Mouse (Mus musculus) adrenal gland, postnatal 36 days (tissue): Measurements from ENCODE around the gene Psmd9. TPM values are rescaled to one million over a fixed set of nuclear protein-coding genes. Genes with fewer than 3 reads are reported as not detected.
"Not testable (repeated sequence)": the region's sequence is repeated elsewhere in the genome, so short reads cannot be mapped to it uniquely, and the experiment has no call there.

Source experiments
- DNase-seq, 2 experiments: peaks; one replicate each; pipeline ENCODE4 v3.0.0; 2021; ENCODE audit warnings: mixed read lengths in 1 of 2
- total RNA-seq, 2 experiments: library from RNA; stranded (reverse); gene quantifications; 2 replicates each; pipeline ENCODE4 v1.2.3; 2021

Psmd9 gene
- total RNA-seq, 2 experiments from 2014 or later: 23.4 to 31.5 TPM

- DNase-seq: no peak
Measured at GRCm38 (mm10) chr5:123191427-123191826, 22.2 kb downstream of the Psmd9 start.

- DNase-seq: no peak
Measured at GRCm38 (mm10) chr5:123192606-123193150, 23.5 kb downstream of the Psmd9 start.

DNA sequence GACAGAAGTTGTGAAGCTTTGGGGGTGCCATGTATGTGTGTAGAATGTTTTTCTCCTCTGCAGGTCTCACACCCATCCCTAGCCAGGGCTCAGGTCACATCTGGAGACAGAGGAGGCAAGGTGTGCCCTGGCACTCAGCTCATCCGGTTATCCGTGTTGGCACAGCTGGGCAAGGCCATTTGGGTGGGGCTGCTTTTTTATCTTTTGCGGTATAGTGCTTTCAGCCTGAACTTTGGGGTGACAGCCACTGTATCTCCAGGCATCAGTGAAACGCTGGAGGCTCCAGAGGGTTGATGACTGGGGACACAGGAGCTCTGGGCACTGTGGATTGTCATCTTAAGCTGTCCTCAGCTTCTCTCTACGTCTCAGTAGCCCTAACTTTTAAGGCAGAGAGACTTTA is 24.2 kb downstream of the Psmd9 start:
- DNase-seq: no peak

GRCm38 (mm10) chr5:123194856-123195255 is 25.6 kb downstream of the Psmd9 start:
- no peak for DNase-seq

DNA sequence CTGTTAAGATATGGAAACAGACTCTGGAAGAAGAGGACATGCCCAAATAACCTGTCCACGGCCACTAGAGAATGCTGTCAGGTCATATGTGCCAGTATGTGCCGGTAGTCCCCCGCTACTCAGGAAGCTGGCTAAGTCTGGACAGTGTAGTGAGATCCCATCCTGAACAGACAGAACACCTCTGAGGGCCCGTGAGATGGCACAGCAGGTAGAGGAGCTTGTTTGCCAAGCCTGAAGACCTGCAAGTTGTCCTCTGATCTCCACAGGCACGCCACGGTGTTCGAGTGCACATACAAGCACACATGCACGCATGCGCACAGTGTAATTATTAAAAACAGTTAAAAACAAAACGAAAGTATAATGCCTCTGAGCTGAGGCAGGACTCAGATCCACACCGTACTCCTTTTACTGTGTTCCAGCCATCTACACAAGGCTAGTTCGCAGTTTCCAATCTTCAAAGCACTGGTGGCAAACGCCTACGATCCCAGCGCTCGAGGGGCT is 26.3 kb downstream of the Psmd9 start:
- DNase-seq: no peak

DNA sequence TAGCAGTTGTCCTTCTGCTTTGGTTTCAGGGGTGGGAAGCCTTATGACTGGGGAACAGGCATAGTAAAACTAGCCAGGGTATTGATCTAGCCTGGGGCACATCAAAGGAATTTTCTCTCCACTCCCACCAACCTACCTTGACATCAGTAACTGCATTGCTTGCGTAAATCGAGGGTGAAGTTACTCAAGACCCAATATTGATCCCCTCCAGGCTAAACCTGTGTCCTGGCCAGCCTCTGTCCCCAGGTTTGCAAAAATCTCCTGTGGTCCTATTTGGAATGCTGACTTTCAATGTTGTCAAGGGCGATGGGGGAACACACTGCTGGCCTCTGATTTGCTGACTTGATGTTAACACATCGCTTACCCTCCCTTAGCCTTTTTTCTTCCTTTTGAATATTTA is 27.5 kb downstream of the Psmd9 start:
- no peak for DNase-seq

GRCm38 (mm10) chr5:123198523-123198922 is 29.3 kb downstream of the Psmd9 start:
- DNase-seq: no peak

DNA sequence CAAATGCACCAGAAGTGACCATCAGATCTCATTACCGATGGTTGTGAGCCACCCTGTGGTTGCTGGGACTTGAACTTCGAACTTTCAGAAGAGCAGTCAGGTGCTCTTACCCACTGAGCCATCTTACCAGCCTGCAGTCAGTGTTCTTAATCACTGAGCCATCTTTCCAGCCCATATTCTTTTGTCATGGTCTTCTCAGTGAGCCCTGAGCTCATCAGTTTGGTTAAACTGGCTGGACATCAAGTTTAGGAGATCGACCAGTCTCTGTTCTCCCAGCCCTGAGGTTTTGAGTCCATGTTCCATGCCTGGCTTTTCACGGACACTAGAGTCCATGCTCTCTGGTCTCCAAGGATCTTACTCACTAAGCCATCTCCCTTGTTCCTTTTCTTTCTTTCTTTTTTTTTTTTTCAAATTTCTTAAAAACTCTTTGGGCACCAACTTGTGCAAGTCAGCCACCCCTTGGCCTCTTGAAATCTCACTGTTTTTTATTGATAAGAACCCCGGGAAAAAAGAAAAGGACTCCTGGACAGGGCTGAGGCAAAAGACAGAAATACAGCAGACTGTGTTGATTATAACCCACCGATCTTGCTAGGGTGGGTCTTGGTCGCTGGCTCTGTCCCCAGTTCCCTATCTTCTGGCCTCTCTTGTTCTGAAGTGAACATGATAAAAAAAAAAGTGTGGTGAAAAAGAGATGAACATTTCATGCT is 31.8 kb downstream of the Psmd9 start:
- DNase-seq: not testable (repeated sequence)

DNA sequence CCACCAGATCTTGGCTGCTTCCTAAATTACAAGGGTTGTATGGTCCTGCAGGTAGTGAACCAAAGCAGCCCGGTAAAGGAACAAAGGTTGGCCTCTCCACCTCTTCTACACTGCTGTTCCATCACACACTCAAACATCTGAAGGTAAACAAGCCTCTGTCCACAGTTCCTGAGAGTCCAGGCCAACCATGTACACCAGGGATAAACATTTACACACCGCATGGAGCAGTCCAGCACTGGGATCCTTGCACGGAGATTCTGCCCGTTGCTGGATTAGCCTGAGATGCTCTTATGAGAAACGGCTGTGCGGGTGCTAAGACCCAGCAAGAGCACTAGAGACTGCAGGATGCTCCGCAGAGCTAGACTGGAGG is 32.3 kb downstream of the Psmd9 start:
- DNase-seq: no peak

GRCm38 (mm10) chr5:123201987-123202386 is 32.8 kb downstream of the Psmd9 start:
- no peak for DNase-seq

- DNase-seq: not testable (repeated sequence)
Measured at GRCm38 (mm10) chr5:123202771-123203170, 33.6 kb downstream of the Psmd9 start.

DNA sequence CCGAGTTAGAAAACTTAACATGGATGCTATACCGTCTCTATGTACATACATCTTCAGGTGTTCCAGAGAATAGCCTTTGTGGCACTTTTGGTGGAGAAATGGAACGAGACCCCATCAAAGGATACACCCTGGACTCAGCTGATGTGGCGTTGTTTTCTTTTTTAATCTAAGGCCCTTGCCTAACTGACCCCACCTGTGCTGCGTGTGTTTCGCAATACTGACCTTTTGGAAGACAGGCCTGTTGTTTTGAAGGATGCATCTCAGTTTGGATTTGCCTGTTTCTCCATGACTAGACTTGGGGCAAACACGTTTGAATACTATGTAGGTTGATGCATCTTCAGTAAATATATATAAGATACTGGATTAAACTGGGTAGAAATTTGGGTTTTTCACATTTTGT is 34.4 kb downstream of the Psmd9 start:
- not testable (repeated sequence) for DNase-seq

DNA sequence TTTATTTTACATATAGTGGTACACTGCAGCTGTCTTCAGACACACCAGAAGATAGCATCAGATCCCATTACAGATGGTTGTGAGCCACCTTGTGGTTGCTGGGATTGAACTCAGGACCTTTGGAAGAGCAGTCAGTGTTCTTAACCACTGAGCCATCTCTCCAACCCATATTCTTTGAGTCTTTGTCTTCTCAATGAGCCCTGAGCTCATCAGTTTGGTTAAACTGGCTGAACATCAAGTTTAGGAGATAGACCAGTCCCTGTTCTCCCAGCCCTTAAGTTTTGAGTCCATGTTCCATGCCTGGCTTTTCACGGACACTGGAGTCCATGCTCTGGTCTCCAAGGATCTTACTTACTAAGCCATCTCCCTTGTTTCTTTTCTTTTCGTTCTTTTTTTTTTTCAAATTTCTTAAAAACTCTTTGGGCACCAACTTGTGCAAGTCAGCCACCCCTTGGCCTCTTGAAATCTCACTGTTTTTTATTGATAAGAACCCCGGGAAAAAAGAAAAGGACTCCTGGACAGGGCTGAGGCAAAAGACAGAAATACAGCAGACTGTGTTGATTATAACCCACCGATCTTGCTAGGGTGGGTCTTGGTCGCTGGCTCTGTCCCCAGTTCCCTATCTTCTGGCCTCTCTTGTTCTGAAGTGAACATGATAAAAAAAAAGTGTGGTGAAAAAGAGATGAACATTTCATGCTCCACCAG is 53.3 kb downstream of the Psmd9 start:
- DNase-seq: not testable (repeated sequence)

GRCm38 (mm10) chr5:123223051-123223410 is 53.8 kb downstream of the Psmd9 start:
- peak in 1 of 2 experiments; percentile 19 for DNase-seq

- not testable (repeated sequence) for DNase-seq
Measured at GRCm38 (mm10) chr5:123223861-123224260, 54.6 kb downstream of the Psmd9 start.

DNA sequence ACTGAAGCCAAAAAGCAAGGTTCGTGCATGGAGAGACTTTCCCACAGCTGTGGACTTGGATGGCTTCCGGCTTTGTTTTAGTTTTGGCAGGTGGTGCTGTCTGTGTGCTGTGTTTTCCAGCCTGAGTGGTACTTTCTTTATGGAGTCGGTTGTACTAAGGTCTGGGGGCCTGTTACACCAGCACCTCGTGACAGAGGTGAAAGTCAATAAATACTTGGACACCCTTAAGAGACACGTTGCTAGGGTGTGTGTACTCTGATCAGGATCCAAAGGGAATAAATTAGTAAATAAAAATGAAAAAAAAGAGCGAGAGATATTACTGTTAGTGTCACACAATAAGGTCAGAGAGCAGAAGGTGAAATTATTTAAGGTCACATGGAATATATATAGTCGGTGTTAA is 57.6 kb downstream of the Psmd9 start:
- DNase-seq: no peak

GRCm38 (mm10) chr5:123227762-123228523 is 58.7 kb downstream of the Psmd9 start:
- peak; percentile 96 to 98 for DNase-seq

- DNase-seq: no peak
Measured at GRCm38 (mm10) chr5:123228524-123228922, 59.3 kb downstream of the Psmd9 start.

DNA sequence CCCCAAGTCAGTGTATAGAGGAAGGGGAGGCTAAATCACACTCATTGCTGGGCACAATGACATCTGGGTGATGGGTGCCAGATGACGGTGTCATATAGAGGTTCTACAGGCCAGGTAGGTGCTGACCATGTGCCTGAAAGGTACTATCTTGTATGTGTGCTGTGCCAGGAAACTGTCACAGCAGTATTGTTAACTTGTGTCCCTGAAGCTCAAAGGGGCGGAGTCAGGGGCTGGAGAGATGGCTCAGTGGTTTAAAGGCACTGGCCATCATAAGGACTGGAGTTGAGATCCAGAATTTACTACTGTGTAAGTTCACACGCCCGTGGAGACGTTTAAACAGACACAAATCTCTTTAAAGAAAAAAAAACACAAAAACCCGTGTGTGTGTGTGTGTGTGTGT is 60.1 kb downstream of the Psmd9 start:
- peak; percentile 17 to 25 for DNase-seq

DNA sequence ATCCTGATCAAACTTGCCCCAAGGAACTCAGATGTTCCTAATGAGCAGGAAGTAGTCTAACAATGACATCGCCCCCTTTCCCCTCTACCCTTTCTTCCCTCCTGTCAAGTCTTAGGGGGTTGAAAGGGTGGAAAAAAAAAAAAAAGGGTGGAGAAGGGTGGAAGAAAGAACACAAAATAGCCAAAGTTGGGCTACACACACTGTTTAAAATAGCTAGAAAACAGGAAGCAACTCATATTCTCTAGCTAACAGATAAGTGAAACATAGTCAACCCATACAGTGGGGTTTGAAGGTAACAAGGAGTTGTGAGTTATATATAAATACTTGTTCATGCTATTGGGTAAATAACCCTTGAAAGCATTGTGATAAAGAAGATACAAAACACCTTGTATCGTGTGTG is 63.0 kb downstream of the Psmd9 start:
- no peak for DNase-seq

DNA sequence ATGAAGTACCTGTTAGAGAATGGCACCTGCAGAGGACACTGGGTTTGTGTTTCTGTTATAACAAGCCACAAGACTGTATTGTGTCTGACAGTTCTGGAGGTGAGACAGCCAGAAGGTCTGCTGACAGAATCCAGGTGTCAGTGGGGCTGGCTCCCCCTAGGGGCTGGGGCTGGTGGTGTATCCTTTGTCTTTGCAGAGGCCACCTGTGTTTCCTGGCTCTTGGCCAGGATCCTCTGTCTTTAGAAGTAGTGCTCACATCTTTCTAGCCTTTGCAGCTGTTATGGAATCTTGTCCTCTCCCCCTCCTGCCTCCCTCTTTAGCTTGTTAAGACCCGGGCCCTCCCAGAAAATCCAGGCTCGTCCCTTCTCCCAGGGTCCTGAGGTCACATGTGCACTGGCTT is 66.5 kb downstream of the Psmd9 start:
- DNase-seq: peak; percentile 31 to 62

- no peak for DNase-seq
Measured at GRCm38 (mm10) chr5:123236426-123236825, 67.2 kb downstream of the Psmd9 start.

GRCm38 (mm10) chr5:123239501-123239900 is 70.3 kb downstream of the Psmd9 start:
- peak; percentile 18 to 29 for DNase-seq
